Mouse (Mus musculus): Measurements from ENCODE around the gene Shb. TPM values are rescaled to one million over a fixed set of nuclear protein-coding genes. Genes with fewer than 3 reads are reported as not detected.

Gene Shb
- 54.8 and 79.6 TPM in 2 replicates for total RNA-seq (2014; rRNA removed; ENCODE audit: low replicate concordance)
- 6.5 and 7.4 TPM in 2 replicates for polyA plus RNA-seq (2015; fragmentation: Nextera tagmentation; extraction: Ambion mirVana)

DNA sequence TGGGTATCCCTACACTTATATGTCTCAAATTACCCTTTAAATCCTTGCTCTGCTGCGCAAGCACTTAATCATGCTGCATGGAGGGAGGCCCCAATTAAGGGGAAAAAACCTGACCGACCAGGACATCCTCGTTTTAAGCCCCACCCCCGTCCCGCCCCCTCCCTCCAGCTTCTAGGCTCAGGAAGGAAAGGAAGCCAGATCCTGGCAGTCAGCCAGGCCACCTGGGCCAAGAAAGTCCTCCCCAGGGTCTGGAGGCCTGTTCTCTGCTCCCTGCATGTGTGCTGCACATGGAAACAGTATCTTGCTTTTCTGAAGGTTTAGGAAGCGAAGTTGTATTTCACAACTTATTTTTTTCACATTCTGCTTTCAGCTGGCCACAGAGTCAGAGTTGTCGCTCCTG is at the start of gene Shb:
Shb (minus strand) TSS at position 96 of the 400 bp plus-strand sequence.
- 5% methylated on average over 7 of the region's 7 CpGs for WGBS
- Histone ChIP-seq H3K27me3 (ENCODE audit: control insufficient read depth, insufficient read depth, low read length) (no peaks in the 10 kb centered on the region), H3K27ac (ENCODE audit: low read depth) (peak within 1 kb of the TSS; percentile 95), H3K4me1 (ENCODE audit: control insufficient read depth, insufficient read depth) (peaks cover 22% of the 10 kb centered on the region), H3K36me3 (replicated peaks; ENCODE audit: control insufficient read depth, insufficient read depth, low read length) (no peaks in the 10 kb centered on the region), H3K4me3 (ENCODE audit: low read depth, low read length) (peak within 1 kb of the TSS; percentile 94), H3K9me3 (replicated peaks; ENCODE audit: control insufficient read depth, low read length) (no peaks in the 10 kb centered on the region), H3K9ac (replicated peaks; ENCODE audit: low read depth, low read length) (no peak within 1 kb of the TSS), H3K4me2 (ENCODE audit: low read depth, low read length) (peak within 1 kb of the TSS; percentile 92)
- DNase-seq (ENCODE audit: low spot score): no peak
- ATAC-seq (ENCODE audit: insufficient read depth, low read depth): no peak
- TF ChIP-seq EP300 (IDR thresholded peaks at IDR 0.05; ENCODE audit: low read depth) (no peak), CTCF (IDR thresholded peaks at IDR 0.05; ENCODE audit: low read depth) (no peak)

DNA sequence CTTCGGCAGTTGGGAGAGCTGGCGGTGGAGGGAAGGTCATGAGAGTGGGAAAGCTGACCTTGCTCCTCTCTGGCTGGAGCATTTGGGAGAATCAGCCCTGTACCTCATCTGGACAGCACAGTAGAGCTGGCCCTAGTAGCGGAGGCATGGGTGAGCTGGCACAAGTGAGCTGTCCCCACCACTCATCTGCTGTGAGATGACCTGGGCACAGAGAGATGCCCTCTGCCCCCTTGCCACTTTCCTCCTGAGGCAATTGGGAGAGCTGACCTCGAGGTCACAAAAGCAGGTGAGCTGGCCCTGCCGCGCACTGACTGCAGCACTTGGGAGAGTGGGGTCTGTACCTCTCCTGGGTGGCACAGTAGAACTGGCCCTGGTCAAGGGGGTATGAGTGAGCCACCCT is 48.8 kb upstream of the Shb start:
- DNase-seq (ENCODE audit: low spot score) (no peak), ATAC-seq (ENCODE audit: insufficient read depth, low read depth) (no peak)
- no peaks in the 10 kb centered on the region for H3K36me3 ChIP-seq (replicated peaks; ENCODE audit: control insufficient read depth, insufficient read depth, low read length)
- no peaks in the 10 kb centered on the region for H3K27me3 ChIP-seq (ENCODE audit: control insufficient read depth, insufficient read depth, low read length)
- no peak overlapping the region for H3K4me2 ChIP-seq (ENCODE audit: low read depth, low read length)
- no peaks in the 10 kb centered on the region for H3K9me3 ChIP-seq (replicated peaks; ENCODE audit: control insufficient read depth, low read length)
- H3K4me3 ChIP-seq (ENCODE audit: low read depth, low read length): no peak overlapping the region
- WGBS: 85% methylated on average over 6 of the region's 6 CpGs
- H3K4me1 ChIP-seq (ENCODE audit: control insufficient read depth, insufficient read depth): peaks cover 21% of the 10 kb centered on the region; the same call in 1 of the 2 replicates
- TF ChIP-seq CTCF (IDR thresholded peaks at IDR 0.05; ENCODE audit: low read depth) (no peak), EP300 (IDR thresholded peaks at IDR 0.05; ENCODE audit: low read depth) (no peak)
- no peak overlapping the region for H3K27ac ChIP-seq (ENCODE audit: low read depth)
- H3K9ac ChIP-seq (replicated peaks; ENCODE audit: low read depth, low read length): no peak overlapping the region

DNA sequence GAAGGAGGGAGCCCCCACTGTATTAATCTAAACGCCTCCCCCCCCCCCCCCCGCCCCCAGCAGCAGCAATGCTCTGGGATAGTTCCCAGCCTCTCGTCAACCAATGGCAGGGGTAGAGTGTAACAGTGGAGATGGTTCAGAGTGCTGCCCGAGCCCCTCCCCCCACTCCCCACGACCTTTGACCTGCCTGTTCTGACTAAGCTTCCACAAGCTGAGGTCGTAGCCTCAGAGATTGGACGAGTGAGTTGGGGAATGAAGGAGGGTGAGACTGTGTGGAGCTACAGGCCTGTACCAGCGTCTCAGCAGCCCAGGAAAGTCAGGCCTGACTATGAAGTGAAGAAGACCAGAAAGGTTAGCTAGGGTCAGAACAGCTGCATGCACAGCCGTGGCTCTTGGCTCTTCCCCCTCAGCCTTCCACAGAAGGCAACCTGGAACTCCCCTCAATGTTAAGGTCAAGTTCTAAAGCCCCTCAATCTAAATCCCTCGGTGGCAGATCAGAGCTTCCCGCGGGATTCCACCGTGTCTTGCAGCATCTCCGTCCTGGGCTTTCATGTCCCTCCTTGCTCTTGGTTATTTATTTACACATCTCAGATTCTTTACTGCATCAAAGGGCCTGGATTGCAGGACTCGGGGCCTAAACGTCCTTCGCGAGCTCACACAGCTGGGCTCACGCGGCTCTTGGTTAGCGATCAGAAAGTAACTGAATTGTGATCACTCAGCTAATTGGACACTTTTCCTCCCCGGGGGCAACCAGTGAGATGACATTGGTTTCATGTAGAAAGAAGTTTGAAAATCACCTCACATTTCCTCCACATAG is 46.5 kb upstream of the Shb start:
- Histone ChIP-seq H3K9ac (replicated peaks; ENCODE audit: low read depth, low read length) (no peak overlapping the region), H3K4me3 (ENCODE audit: low read depth, low read length) (no peak overlapping the region), H3K27me3 (ENCODE audit: control insufficient read depth, insufficient read depth, low read length) (no peaks in the 10 kb centered on the region), H3K4me2 (ENCODE audit: low read depth, low read length) (no peak overlapping the region), H3K9me3 (replicated peaks; ENCODE audit: control insufficient read depth, low read length) (no peaks in the 10 kb centered on the region), H3K27ac (ENCODE audit: low read depth) (no peak overlapping the region), H3K4me1 (ENCODE audit: control insufficient read depth, insufficient read depth) (peaks cover 19% of the 10 kb centered on the region; the same call in 1 of the 2 replicates), H3K36me3 (replicated peaks; ENCODE audit: control insufficient read depth, insufficient read depth, low read length) (no peaks in the 10 kb centered on the region)
- TF ChIP-seq CTCF (IDR thresholded peaks at IDR 0.05; ENCODE audit: low read depth): no peak
- 54% methylated on average over 21 of the region's 22 CpGs for WGBS
- ATAC-seq (ENCODE audit: insufficient read depth, low read depth) (no peak), DNase-seq (ENCODE audit: low spot score) (no peak)

DNA sequence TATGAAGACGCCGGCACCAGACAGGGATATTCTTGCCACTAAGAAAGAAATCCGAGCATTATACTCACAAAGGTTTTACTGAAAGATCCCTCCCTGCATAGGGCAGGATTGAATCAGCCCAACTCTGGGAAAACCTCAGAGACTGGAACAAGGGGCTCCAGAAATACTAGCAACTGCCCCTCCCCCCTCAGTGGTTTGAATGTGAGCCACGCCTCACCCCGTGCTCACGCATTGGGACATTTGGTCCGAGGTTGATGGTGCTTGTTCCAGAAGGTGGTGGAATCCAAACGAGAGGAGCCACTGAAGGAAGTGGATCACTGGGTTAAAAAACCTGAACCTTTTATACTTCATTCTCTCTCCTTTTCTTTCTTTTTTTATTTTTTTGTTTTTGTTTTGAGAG is 45.4 kb upstream of the Shb start:
- no peak for TF ChIP-seq EP300 (IDR thresholded peaks at IDR 0.05; ENCODE audit: low read depth)
- no peak overlapping the region for H3K4me2 ChIP-seq (ENCODE audit: low read depth, low read length)

DNA sequence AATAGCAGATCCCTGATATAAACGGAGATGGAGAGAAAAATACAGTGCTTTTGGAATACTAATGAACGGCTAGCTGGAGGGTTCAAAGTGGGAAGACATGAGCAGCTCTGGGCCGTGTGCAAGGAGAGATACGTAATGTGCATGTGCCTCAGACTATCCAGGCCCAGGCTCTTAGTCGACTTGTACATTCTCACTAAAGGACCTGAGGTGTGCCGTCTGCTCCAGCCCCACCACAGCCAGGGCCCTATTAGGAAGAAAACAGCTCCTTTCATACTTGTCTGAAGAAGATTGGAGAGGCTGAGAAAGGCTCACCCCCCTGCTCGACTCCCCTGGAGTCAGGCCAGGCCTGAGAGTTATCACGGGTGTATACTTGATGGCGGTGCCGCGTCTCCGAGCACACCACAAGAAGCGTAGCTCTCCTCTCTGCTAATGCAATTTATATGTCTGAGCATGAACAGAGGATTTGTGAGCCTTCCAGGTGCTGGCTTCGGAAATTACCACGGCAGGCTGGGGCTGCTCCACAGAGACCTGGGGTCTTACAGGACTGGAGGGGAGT is 42.4 kb upstream of the Shb start:
- H3K4me3 ChIP-seq (ENCODE audit: low read depth, low read length): no peak overlapping the region
- no peak for DNase-seq (ENCODE audit: low spot score)
- 0 out of 2 replicates have a peak overlapping the region, but pooled peaks have one; percentile 8 for H3K4me2 ChIP-seq (ENCODE audit: low read depth, low read length)
- 49% methylated on average over 15 of the region's 15 CpGs for WGBS
- TF ChIP-seq EP300 (IDR thresholded peaks at IDR 0.05; ENCODE audit: low read depth) (no peak), CTCF (IDR thresholded peaks at IDR 0.05; ENCODE audit: low read depth) (no peak)
- no peak overlapping the region for H3K27ac ChIP-seq (ENCODE audit: low read depth)
- no peak for ATAC-seq (ENCODE audit: insufficient read depth, low read depth)
- H3K27me3 ChIP-seq (ENCODE audit: control insufficient read depth, insufficient read depth, low read length): no peaks in the 10 kb centered on the region
- H3K4me1 ChIP-seq (ENCODE audit: control insufficient read depth, insufficient read depth): no peaks in the 10 kb centered on the region
- no peaks in the 10 kb centered on the region for H3K36me3 ChIP-seq (replicated peaks; ENCODE audit: control insufficient read depth, insufficient read depth, low read length)
- H3K9ac ChIP-seq (replicated peaks; ENCODE audit: low read depth, low read length): no peak overlapping the region
- H3K9me3 ChIP-seq (replicated peaks; ENCODE audit: control insufficient read depth, low read length): no peaks in the 10 kb centered on the region

More for the DNA sequence above, 45.4 kb upstream of the Shb start:
- Histone ChIP-seq H3K4me1 (ENCODE audit: control insufficient read depth, insufficient read depth) (peaks cover 8% of the 10 kb centered on the region; the same call in 1 of the 2 replicates), H3K4me3 (ENCODE audit: low read depth, low read length) (no peak overlapping the region), H3K27ac (ENCODE audit: low read depth) (no peak overlapping the region), H3K9ac (replicated peaks; ENCODE audit: low read depth, low read length) (no peak overlapping the region), H3K36me3 (replicated peaks; ENCODE audit: control insufficient read depth, insufficient read depth, low read length) (no peaks in the 10 kb centered on the region), H3K9me3 (replicated peaks; ENCODE audit: control insufficient read depth, low read length) (no peaks in the 10 kb centered on the region), H3K27me3 (ENCODE audit: control insufficient read depth, insufficient read depth, low read length) (no peaks in the 10 kb centered on the region)
- 61% methylated on average over 8 of the region's 8 CpGs for WGBS
- ATAC-seq (ENCODE audit: insufficient read depth, low read depth) (no peak), DNase-seq (ENCODE audit: low spot score) (no peak)

Data from heart, postnatal 0 days (tissue).